Mouse (Mus musculus): ENCODE results near the gene AA467197. TPM values are rescaled to one million over a fixed set of nuclear protein-coding genes. Genes with fewer than 3 reads are reported as not detected.

The AA467197 gene
- polyA plus RNA-seq, 2 experiments from 2014 or later: 0.73 TPM; not detected in 1

DNA sequence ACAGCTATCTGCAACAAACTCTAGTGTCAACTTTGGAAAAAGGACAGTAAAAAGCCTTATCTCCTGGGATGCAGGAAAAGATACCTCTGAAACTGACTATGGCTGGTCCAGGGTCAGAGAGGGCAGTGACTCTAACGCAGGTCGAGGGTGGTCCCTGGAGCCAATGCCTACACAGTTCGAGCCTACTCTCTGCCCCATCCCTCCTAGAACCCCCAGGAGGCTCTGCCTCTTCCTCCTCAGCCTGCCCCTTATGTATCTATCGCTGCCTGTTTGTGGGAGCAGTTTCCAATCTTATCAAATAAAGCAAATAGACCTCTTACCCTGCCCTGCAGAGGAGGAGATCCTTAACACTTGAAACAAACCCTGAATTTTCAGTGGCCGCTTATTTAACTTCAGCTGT lies 1.9 kb downstream of the AA467197 start:
- ATAC-seq: no peak

- ATAC-seq: peak; percentile 98
Observed at GRCm38 (mm10) chr2:122652096-122653084, 15.6 kb downstream of the AA467197 start.

DNA sequence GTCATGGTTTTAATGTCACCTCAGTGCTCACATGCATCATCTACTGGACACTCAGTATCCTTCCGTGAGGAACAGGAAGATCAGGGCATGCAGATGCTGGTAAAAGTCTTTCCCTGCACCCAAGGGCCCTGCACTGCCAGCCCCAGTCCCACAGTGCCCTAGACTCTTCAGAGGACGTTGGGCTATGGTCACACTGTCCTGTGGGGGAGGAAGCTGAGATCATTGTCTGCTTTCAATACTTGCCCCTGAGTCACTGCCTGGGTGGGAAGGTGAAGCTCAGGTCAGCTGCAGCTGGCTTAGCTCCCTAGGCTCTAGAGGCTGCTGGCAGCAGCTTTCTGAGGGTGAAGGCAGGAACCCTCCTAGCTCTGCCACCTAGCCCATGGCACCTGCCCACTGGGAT lies 19.3 kb downstream of the AA467197 start:
- no peak for ATAC-seq

- ATAC-seq: no peak
Observed at GRCm38 (mm10) chr2:122656767-122657166, 20.0 kb downstream of the AA467197 start.

- no peak for ATAC-seq
Observed at GRCm38 (mm10) chr2:122657707-122658524, 21.1 kb downstream of the AA467197 start.

- no peak for ATAC-seq
Observed at GRCm38 (mm10) chr2:122659825-122660224, 23.0 kb downstream of the AA467197 start.

DNA sequence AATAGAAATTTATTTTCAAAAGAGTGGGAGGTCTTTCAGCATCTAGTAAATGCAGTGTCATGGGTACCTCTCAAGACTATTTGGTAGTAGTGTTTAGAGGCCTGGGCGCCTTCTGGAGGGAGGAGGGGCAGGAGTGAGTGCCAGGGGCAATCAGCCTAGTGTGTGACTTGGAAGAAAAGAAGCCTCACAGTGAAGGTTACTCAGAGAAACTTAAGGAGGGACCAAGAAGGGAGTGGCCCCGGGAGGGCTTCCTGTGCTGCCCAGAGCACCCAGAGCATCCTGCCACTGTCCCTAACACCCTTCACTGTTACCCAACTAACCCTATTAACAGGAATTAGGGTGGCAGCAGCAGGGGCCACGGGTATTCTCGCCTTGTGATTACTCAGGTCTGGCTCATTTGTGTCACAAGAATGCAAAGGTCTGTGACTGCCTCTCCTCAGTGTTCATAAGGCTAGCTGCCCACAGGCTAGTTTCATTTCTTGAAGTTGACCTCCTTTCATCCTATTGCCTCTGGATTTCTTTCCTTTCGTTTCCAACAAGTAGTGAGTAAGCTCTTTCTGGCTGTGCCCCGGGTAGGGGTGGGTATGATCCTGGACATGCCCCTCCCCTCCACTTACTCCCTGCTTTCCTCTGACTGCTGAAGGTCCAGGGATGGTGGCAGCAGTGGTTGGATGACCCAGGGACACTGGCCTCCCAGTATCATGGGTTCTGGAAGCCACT lies 28.6 kb downstream of the AA467197 start:
- no peak for ATAC-seq

- peak; percentile 75 for ATAC-seq
Observed at GRCm38 (mm10) chr2:122665973-122666875, 29.4 kb downstream of the AA467197 start.

- no peak for ATAC-seq
Observed at GRCm38 (mm10) chr2:122667856-122668255, 31.1 kb downstream of the AA467197 start.

DNA sequence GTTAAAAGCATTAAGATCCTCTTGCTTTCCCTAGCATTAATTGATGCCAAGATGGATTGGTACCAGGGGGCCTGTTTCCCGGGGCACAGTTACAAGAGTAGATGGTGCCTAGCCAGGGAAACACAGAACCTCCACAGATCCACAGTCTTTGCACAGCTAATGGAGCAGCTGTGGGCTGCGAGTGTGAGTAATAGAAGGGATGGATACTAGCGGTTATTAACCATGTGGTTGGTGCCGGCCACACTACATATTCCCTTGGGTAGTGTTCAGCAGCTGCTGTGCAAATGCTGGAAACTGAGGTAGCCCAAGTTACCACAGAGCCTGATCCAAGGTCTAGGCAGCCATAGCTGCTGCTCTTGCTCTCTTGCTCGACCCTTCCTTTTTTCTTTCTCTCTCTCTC lies 34.9 kb downstream of the AA467197 start:
- ATAC-seq: no peak

- no peak for ATAC-seq
Observed at GRCm38 (mm10) chr2:122672841-122673240, 36.1 kb downstream of the AA467197 start.

DNA sequence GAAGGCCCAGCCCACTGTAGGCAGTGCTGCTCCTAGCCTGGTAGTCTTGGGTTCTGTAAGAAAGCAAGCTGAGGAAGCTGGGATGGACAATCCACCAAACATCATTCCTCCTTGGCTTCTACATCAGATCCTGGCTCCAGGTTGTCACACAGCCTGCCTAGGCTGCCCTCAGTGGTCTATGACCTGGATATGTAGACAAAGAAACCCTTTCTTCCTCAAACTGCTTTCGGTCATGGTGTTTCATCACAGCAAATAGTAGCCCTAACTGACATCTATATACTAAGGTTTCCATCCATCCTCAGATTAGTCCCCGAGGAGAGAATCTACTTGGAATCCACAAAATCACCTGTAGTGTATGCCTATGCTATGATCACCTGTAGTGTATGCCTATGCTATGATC lies 38.3 kb downstream of the AA467197 start:
- ATAC-seq: no peak

DNA sequence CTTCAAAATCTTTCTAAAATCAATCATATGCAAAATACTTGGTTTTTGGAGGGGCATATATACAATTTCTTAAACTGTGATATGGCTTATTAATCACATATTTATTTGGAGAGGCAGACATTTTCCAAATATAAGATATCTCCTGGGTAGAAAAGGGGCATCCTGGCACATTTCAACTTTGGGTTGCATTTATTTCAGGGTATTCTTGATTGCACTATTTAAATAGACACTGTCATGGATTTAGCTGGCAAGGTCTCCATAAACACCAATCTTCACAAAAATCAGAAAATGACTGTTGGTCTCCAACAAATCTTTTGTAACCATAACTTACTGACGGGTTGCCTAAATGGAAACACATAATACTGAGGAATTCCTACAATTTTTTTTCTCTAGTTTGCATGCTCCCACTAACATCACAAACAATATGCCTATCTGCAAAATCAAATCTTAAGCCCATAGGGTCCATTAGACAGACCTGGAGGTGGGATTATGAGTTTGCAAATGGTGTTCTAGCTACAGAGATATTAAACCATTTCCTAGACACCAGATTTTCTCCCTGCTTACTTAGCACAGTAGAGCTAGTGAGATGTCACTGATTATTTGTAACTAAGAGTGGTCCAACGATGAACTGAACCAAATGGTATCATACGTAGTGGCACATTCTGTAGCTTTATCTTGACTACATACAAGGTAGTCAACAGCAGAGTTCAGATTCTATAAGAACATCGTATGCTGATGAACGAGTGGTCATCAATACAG lies 44.8 kb downstream of the AA467197 start:
- no peak for ATAC-seq

DNA sequence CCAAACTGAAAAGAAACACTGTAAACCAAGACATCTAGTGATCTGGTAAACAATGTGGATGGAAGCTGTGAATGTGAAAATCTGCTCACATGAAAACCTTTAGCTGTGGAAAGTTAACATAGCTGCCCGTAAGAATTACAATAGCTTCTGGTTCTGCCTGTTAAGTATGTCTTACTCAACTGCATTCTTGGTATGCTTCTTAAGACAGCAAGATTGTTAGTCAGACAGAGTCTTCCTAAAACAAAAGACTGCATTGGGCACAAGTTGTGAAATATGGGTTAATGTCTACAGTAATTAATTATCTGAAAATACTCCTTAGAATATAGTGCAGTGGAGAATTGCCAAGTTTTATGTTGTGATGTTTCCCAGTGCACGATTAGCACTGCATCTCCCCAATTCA lies 45.7 kb downstream of the AA467197 start:
- no peak for ATAC-seq

DNA sequence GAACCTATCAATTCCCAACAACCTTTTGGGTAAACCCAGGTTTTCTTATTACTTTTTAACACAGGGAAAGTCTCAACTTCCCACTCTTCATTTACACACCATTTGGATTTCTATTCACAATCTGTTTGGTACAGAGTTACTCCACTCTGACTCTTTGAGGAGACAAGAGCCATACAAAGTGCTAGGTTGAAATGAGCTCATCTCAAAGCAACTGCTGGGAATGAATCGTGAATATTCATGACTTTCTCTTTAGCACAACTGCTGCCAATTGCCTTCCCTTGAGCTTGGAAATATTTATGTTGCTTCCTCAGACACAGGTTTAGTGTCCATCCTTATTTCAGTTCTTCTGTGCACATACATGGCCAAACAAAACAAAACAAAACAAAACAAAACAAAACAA lies 46.9 kb downstream of the AA467197 start:
- no peak for ATAC-seq

- ATAC-seq: no peak
Observed at GRCm38 (mm10) chr2:122686665-122687064, 49.9 kb downstream of the AA467197 start.
